Mouse (Mus musculus) megakaryocyte, adult 5-6 weeks (primary cell): Measurements from ENCODE around the gene Slc16a3. TPM values are rescaled to one million over a fixed set of nuclear protein-coding genes. Genes with fewer than 3 reads are reported as not detected.

ENCODE experiments used
- ATAC-seq: 2 replicates; pipeline ENCODE4 v1.8.0; 2016; ENCODE audit warnings: mild to moderate bottlenecking, inconsistent platforms; ENCODE audit not compliant: poor library complexity, severe bottlenecking
- total RNA-seq, 2 experiments: library from RNA; stranded (forward) in 1 of 2; stranded (reverse) in 1 of 2; fragments of 153-499, 151-499 nt in 1 of 2; fragments of 221-1000, 200-1000 nt in 1 of 2; gene quantifications; 2 replicates each; pipeline versions ENCODE4 v1.2.3 to v1.2.4; 2015 to 2017

Gene Slc16a3
- total RNA-seq, 2 experiments from 2014 or later, result 21.4 to 40.7 TPM

DNA sequence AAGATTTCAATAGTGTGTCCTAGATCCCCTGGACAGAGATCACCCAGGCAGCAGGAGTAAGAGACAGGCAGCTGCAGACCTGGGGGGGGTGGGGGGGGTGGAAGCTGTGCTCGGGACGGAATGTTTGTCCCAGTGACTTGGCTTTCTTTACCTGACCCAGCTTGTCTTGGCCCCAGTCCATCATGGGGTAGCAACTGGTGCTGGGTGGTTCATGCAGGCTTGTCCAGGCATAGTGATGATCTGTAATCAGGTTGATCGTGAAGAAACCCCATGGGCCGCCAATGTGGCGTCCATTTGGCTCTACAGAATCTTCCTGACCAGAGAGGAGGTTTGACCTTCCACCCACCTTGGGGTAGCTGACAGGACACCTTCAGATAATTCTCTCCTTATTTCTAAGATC lies 2.4 kb upstream of the Slc16a3 start:
- ATAC-seq, result no peak

DNA sequence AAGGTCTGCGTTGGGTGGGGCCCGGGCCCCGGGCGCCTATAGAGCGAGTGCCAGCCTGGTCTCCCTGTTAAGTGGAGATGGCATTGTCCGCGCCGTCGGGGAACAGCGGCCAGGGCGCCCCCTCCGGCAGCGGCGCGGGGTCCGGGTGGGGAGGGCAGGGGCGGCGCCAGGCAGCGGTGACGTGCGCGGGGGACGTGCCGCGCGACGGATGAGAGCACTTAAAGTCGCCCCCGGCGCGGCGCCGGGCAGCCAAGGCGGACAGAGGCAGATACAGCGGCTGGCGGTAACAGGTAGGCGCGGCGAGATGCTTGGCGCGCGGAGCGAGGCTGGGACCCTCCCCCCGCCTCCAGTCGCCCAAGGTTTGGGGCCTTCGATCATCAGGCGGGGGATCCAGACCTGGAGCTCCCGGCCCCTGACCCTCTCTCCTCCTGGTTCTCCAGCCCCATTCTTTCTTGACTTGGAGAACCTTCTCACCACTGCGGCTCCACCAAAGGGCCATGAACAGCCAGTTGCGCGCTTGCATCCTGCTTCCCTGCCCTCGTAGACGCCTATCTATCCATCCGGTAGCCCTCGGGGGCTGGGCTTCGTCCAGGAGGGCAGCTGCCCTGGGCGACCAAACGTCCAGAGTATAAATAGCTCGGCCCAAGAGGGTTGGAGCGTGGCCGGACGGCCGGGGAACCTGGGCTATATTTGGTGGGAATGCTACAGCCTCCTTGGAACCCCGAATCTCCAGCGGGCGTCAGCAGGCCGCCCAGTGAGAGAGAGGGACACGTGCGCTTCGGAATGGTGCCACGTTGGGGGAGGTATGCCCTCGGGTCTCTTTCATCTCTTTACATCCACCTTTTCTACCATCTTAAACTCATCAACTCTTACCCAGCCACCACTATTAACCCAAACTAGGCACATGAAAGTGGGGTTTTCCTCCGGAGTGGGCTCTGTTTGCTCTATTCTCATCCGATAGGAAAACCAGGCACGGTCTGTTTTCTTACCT lies 876 bp downstream of the Slc16a3 start:
- peak; percentile 53 for ATAC-seq

DNA sequence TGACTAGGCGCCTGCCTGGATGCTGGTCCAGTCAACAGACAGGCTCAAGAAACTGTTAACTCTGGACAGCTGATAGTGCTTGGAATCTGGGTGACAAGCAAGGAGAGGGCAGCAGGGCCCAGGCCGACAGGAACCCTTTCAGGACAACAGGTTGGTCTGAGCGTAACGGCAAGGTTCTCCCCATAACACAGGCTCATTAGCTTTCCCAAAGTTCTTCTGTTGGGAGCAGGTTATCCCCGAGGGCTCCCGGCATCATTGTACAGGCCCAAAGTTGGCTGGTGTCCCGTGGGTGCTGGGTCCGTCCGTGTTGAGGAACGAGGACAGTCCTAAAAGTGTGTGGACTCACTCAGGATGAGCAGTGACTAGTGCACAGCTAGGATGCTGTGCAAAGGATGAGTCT lies 1.6 kb downstream of the Slc16a3 start:
- no peak for ATAC-seq

DNA sequence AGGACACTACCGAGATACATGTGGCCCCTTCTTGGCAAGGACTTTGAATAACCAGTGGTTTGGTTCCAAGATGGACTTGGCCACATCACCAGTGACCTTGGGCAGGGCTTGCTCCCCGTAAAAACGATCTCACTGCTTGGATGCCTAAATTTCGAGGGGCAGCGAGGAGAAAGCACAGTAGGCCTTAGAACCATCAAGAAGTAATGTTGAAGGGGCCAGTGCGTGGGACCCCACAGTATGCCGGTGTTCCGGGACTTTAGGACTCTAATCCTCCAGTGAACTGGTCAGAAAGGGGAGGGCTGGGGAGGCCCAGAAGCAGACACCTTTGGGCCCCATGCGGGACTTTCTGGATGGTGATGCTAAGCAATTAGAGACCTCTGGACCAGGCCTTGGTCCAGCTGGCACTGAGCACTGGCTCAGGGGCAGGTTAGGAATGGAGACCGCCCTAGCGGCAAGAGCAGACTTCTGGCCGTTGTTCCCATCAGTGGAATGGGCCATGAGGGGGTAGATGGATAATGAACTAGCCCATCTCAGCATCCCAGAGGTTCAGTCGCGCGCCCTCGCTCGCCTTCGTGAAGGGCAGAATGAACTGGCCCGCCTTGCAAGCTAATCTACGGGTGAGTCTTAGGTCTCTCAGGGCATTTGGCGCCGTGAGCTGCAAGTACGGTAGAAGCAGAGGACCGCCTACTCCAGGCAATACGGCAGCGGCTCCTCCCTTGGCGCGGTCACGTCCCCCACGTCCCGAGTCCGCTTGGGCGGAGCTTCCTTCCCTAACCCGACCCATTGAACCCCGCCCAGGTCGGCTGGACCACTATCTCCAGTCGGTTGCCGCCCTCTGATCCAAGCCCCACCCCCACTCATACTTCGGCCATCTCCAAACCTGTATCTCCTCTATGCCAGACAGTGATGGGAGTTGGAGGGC lies 2.3 kb downstream of the Slc16a3 start:
- peak; percentile 70 for ATAC-seq

DNA sequence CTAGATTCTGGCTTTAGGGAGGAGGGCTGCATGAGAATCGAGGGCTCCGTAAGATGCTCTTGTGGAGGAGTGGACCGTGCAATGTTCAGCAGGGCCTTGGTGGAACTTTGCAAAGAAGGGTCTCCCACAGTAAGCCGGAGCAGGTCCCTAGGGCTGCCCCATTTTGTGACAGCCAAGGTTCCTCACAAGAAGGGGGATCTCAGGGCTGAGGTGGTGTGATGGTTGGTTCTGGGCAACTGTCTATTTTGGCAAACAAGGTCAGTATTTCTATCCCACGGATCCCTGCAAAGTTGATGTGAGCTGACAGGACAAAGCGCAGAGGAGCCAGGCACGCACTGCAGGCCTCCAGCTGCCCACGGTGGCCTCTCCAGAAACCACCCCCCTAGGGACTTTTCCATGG lies 3.0 kb downstream of the Slc16a3 start:
- no peak for ATAC-seq

DNA sequence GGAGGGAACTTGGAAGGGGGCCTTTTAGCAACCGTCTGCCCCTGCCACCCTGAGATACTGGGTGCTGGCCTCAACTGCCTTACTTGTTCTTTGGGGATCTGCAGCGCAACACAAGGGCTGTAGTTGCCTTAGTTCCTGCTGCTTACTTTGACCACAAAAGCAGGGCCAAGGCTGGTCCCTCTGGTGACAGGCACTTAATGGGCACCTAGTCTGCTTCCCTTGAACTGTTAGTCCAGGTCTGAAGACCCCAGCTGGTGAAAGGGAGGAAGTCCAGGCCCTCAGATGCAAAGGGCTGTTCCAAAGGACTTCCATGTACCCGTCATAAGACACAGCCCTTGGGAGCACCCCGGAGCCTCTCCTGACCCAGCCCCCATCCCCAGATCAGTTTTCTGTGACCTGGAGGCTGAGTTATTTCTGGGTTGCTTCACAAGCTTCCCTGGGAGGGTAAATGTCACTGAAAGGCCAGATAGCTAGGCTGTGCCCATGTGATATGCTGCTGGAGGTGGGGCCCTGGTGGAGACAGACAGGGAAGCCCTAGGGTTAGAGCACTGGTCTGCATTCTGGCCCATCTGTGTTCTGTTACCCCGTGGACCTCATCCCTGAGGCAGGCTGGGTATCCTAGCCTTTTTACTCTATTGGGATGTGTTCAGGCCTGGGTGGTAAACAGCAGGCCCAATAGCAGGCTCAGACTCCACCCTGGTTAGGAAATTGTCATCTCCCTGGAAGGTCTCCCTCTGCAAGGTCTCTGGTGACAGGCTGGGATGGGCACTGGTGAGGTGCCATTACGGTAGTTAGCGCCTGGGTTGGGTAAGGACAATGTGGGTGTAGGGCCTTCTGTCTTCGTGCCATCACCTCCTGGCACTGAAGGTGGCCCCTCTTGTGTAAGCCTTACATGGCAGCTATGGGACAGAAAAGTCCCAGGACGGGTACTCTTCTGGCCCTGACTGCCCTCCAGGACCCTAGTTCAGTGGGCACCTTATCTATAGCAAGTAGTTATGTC lies 3.8 kb downstream of the Slc16a3 start:
- no peak for ATAC-seq

DNA sequence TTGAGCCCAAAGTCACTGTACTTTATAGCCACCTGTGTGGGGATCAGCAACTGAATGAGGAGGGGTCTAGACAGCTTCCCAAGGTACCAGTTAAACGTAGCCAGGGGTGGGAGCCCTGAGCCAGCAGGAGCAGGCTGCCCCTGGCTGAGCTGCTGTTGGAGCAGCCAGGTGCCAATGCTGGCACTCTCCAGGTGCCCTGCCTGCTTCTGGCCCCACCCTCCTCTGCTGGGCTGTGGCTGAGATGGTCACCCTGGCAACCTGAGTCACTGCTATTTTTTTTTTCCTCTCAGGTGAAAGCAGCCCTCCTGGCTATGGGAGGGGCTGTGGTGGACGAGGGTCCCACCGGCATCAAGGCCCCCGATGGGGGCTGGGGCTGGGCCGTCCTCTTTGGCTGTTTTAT lies 6.7 kb downstream of the Slc16a3 start:
- ATAC-seq, result no peak

DNA sequence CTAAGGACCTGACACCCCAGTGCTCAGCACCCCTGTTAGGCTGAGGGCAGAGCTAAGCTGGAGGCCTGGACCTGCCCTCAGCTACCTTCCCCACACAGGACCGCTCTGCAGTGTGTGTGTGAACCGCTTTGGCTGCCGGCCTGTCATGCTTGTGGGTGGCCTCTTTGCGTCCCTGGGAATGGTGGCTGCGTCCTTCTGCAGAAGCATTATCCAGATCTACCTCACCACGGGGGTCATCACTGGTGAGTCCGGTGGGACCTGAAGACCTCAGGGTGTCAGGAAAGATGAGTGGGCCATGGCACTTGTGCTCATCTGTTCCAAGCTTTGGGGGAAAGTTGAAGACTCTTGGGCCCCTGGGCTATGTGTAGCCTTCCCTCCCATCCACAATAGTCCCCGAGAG lies 7.4 kb downstream of the Slc16a3 start:
- ATAC-seq, result no peak

DNA sequence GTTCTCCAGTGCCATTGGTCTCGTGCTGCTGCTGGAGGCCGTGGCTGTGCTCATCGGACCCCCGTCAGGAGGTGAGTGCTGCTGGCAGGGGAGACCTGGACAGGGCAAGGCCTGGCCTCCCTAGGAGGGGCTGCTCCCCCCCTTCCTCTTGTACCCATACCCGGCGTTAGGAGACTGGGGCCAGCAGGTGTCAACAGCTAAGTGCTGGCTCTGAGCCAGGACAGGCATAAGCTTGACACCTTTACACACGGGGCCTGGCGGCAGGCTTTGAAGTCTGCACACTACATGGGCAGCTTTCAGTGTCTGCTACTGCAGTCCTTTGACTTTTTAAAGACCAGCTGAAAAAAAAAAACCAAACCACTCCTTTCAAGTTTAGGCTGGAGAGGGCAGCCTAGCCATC lies 8.8 kb downstream of the Slc16a3 start:
- no peak for ATAC-seq

DNA sequence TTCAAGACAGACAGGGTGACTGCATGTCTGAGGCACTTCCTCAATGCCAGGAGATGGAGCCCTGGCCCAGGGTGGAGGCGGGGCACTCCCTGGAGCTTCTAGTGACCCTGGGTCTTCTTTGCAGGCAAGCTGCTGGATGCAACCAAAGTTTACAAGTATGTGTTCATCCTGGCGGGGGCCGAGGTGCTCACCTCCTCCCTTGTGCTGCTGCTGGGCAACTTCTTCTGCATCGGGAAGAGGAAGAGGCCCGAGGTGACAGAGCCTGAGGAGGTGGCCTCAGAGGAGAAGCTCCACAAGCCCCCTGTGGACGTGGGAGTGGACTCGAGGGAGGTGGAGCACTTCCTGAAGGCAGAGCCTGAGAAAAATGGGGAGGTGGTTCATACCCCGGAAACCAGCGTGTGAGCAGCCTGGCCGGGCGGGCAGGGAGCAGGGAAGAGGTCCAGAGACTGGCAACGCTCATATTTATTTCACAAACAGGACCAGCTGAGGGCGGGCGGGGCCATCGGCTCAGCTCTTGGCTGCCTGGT lies 9.5 kb downstream of the Slc16a3 start:
- peak; percentile 55 for ATAC-seq

DNA sequence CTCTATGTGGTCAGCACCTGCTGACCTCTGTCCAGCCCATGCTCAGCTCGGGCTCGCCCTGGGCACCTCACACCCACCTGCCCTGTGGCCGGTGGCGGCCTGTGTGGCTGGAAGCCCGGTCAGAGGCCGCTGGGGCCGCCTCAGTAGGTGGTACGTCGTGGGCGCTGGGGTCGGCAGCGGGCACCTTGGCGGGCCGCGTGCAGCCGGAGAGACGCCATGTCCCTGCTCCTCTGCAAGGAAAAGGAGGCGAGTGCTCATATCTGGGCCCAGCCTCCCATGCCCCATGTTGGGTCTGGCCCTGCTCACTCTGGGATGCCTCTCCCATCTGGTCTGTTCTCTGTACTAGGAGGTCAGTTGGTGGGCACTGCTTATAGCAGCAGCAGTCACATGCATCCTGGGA lies 10.8 kb downstream of the Slc16a3 start:
- ATAC-seq, result no peak

DNA sequence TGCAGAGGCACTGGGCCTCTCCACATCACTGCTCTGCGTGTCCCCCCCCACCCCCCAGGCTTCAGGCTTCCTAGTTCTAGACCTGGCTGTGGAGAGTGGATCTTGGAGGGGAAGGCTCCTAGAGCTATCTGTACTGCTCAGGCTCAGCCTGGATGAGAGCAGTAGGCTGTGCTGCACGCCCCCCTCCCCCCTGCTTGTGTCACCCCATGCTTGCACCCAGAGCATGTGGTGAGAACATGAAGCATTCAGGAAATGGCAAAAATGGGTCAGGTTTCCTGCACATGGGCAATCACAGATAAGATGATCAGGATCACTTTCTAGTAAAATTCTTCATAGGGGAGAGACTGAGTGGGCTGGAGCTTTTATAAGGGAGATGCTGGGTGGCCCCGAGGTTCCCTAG lies 11.3 kb downstream of the Slc16a3 start:
- no peak for ATAC-seq

DNA sequence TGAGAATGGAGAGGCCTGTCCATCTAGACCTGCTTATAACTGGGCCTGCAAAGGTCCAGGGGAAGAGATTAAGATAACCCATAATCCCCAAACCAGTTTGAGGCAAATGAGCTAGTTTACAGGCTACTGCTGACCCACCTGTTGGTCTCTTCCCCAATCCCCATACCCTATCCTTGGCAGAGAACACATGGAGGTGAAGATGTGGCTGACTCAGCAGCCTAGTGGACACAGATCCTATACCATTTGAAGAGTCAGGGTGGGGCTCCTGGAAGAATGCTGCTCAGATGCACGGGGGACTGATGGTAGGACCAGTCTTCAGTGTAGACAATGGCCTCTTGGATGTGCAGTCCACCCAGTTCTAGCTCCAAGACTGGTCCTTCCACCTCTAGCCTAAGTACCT lies 12.0 kb downstream of the Slc16a3 start:
- no peak for ATAC-seq

DNA sequence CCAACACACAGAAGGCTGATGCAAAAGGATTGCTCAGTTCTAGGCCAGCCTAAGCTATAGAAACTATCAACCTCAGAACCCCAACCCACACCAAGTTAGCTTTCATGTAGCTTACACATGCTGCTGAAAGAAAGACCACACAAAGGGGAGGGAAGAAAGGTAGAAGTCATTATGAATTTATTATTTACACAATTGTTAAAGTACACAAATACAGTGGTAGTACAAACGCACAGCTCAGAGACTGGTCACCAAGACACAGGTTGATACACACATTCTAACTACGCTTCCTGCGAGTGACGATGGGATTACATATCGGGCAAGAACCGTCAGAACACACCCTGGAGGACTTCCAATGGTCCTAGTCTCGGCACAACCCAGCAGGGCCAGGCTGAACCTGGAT lies 13.3 kb downstream of the Slc16a3 start:
- ATAC-seq, result no peak

DNA sequence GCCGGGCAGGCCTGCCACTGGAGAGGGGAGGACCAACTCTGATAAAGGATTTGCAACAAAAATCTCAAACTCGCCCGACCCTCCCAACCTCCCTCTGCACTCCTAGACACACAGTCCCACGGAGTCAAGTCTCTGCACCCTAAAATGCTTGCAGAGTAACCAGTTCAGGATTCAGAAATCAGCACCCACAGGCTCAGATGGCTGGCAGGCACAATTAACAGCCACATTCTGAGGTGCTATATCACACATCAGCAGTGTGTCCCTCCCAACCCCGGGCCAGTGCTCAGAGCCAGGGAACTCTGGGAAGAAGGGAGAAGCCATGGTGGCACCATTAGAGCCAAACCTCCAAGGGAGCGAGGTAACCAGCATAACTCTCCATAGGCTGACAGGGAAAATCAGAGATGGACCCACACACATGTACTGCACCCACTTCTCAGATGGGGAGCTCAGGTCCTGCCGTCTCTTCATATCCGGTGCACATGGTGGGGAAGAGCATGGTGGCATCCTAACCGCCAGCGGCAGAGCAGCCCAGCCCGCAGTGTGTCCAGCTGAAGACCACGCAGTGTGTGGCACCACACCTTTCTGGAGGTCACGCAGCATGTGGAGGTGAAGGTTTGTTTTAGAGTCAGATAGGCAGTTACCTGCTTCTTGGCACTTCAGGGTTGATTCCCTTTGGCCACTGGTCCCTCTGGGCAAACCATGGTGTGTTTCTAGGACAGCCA lies 13.9 kb downstream of the Slc16a3 start:
- no peak for ATAC-seq

DNA sequence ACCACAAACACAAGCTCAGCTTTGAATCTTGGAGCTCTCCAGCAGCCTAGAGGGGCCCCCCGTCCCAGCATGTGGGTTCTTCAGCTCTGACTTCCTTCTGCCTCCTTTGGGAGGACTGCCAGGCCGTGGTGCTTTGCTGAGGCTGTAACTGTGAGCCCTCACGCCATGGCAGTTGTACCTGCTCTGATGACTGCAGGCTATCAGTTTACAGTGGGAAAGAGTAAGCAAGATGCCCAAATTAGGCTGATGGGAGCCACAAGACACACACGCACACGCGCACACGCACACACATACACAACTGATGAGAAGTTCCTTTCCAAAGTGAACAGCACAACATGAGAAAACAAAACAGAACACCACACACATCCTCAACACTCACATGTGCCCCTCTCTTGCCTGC lies 14.6 kb downstream of the Slc16a3 start:
- ATAC-seq, result no peak

DNA sequence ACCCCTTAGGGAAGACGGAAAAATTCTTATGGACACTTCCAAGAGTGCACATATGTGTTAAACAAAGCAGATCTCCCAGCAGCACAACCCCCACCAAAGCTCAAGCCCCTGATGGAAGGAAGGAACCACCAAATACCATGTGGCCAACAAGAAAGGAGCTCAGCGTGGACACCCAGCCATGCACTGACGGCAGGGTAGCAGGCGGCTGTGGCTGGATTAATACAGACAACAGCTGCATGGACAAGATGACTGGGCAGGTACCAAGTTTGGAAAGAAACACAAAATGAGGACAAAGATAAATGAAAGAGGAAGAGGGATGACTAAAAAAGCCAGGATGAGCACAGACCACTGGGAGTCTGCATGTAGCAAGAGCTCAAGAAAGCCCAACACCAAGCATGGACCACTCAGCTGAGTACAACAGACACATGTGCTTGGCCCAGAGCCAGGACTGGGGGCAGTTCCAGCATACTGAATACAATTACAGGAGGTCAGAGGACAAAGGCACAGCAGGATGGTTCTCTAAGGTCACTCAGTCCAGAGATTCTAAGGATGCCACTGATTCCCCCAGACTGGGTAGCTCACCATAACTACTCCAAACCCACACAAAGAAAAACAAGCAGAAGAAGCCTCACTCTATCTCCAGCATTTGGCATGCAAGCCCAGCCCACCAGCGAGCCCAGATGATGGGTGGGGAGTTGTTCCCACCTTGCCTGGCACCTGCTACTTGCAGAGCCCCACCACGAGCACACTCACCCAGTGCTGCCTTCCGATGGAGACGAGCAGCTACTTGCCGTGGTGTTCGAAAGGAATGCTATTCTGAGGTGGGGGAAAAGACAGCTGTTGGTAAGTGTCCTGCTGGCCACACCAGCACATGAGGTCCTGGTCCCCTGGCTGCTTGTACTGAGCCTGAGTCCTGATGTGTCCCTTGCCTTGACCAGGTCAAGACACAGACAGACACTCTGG lies 16.2 kb downstream of the Slc16a3 start:
- ATAC-seq, result no peak

DNA sequence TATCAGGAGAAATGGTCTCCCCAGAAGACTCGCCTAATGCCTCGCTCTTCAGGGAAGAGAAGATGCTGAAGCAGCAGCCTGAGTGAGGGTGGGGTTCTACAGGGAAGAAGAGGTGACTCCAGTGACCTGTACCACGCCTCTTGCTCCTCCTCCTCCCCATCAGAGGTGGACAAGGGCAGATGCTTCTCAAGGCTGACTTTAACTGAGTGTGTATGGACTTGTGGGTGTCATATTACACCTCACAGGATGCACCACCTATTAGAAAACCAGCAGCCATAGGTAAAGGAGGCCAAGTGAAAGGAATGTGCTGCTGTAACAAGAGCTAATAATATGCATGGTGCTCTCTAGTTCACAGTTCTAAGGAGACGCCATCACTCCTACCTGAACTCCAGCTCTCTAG lies 17.3 kb downstream of the Slc16a3 start:
- ATAC-seq, result no peak
